Mouse (Mus musculus): ENCODE measurements around the gene Sh2d7. TPM values are rescaled to one million over a fixed set of nuclear protein-coding genes. Genes with fewer than 3 reads are reported as not detected.

Sh2d7 gene
- not detected in 2 replicates for polyA plus RNA-seq (2012; ENCODE audit: insufficient read depth, low replicate concordance)

- Histone ChIP-seq H3K4me3 (replicated peaks) (no peak within 1 kb of the TSS), H3K27me3 (replicated peaks) (peaks cover 44% of the 10 kb centered on the region), H3K36me3 (replicated peaks; ENCODE audit: low read length) (no peaks in the 10 kb centered on the region), H3K4me1 (no peaks in the 10 kb centered on the region), H3K9me3 (no peaks in the 10 kb centered on the region)
- no peak for TF ChIP-seq FLI1 (IDR thresholded peaks at IDR 0.05; ENCODE audit: low read length)
- TF ChIP-seq GATA1 (IDR thresholded peaks at IDR 0.05; ENCODE audit: borderline replicate concordance, low read length), result no peak
Observed at GRCm38 (mm10) chr9:54538684-54539083, at the start of gene Sh2d7. Sh2d7 (plus strand) TSS chr9:54538984.

GRCm38 (mm10) chr9:54489599-54489998 lies 49.2 kb upstream of the Sh2d7 start:
- no peak for TF ChIP-seq GATA1 (IDR thresholded peaks at IDR 0.05; ENCODE audit: borderline replicate concordance, low read length)
- TF ChIP-seq FLI1 (IDR thresholded peaks at IDR 0.05; ENCODE audit: low read length), result no peak
- Histone ChIP-seq H3K4me3 (replicated peaks) (no peak overlapping the region), H3K36me3 (replicated peaks; ENCODE audit: low read length) (peaks cover 4% of the 10 kb centered on the region), H3K4me1 (peaks cover 10% of the 10 kb centered on the region), H3K27me3 (replicated peaks) (no peaks in the 10 kb centered on the region), H3K9me3 (no peaks in the 10 kb centered on the region)

- no peaks in the 10 kb centered on the region for H3K27me3 ChIP-seq (replicated peaks)
- no peak for TF ChIP-seq FLI1 (IDR thresholded peaks at IDR 0.05; ENCODE audit: low read length)
- no peak for TF ChIP-seq GATA1 (IDR thresholded peaks at IDR 0.05; ENCODE audit: borderline replicate concordance, low read length)
- peaks cover 19% of the 10 kb centered on the region for H3K4me1 ChIP-seq
- peaks cover 4% of the 10 kb centered on the region for H3K36me3 ChIP-seq (replicated peaks; ENCODE audit: low read length)
- no peak overlapping the region for H3K4me3 ChIP-seq (replicated peaks)
- no peaks in the 10 kb centered on the region for H3K9me3 ChIP-seq
Observed at GRCm38 (mm10) chr9:54490431-54490830, 48.4 kb upstream of the Sh2d7 start.

GRCm38 (mm10) chr9:54499291-54499690 lies 39.5 kb upstream of the Sh2d7 start:
- no peaks in the 10 kb centered on the region for H3K36me3 ChIP-seq (replicated peaks; ENCODE audit: low read length)
- no peaks in the 10 kb centered on the region for H3K9me3 ChIP-seq
- no peak for TF ChIP-seq GATA1 (IDR thresholded peaks at IDR 0.05; ENCODE audit: borderline replicate concordance, low read length)
- no peak for TF ChIP-seq FLI1 (IDR thresholded peaks at IDR 0.05; ENCODE audit: low read length)
- peaks cover 20% of the 10 kb centered on the region for H3K27me3 ChIP-seq (replicated peaks)
- H3K4me1 ChIP-seq, result peaks cover 34% of the 10 kb centered on the region
- H3K4me3 ChIP-seq (replicated peaks), result no peak overlapping the region

- Histone ChIP-seq H3K36me3 (replicated peaks; ENCODE audit: low read length) (no peaks in the 10 kb centered on the region), H3K4me3 (replicated peaks) (peak overlapping the region; percentile 64), H3K9me3 (no peaks in the 10 kb centered on the region), H3K4me1 (peaks cover 32% of the 10 kb centered on the region), H3K27me3 (replicated peaks) (peaks cover 22% of the 10 kb centered on the region)
- TF ChIP-seq FLI1 (IDR thresholded peaks at IDR 0.05; ENCODE audit: low read length) (no peak), GATA1 (IDR thresholded peaks at IDR 0.05; ENCODE audit: borderline replicate concordance, low read length) (no peak)
Observed at GRCm38 (mm10) chr9:54499791-54500190, 39.0 kb upstream of the Sh2d7 start.

- peaks cover 27% of the 10 kb centered on the region for H3K27me3 ChIP-seq (replicated peaks)
- no peaks in the 10 kb centered on the region for H3K36me3 ChIP-seq (replicated peaks; ENCODE audit: low read length)
- TF ChIP-seq FLI1 (IDR thresholded peaks at IDR 0.05; ENCODE audit: low read length), result no peak
- TF ChIP-seq GATA1 (IDR thresholded peaks at IDR 0.05; ENCODE audit: borderline replicate concordance, low read length), result no peak
- peaks cover 24% of the 10 kb centered on the region for H3K4me1 ChIP-seq
- no peaks in the 10 kb centered on the region for H3K9me3 ChIP-seq
- H3K4me3 ChIP-seq (replicated peaks), result peak overlapping the region; percentile 98
Observed at GRCm38 (mm10) chr9:54500832-54501452, 37.8 kb upstream of the Sh2d7 start.

GRCm38 (mm10) chr9:54501453-54502110 lies 37.2 kb upstream of the Sh2d7 start, which contains the start of gene Dmxl2:
Dmxl2 (minus strand) TSS chr9:54501626.
- H3K36me3 ChIP-seq (replicated peaks; ENCODE audit: low read length), result no peaks in the 10 kb centered on the region
- no peak for TF ChIP-seq FLI1 (IDR thresholded peaks at IDR 0.05; ENCODE audit: low read length)
- TF ChIP-seq GATA1 (IDR thresholded peaks at IDR 0.05; ENCODE audit: borderline replicate concordance, low read length), result no peak
- H3K9me3 ChIP-seq, result no peaks in the 10 kb centered on the region
- H3K27me3 ChIP-seq (replicated peaks), result peaks cover 29% of the 10 kb centered on the region
- H3K4me3 ChIP-seq (replicated peaks), result peak within 1 kb of the TSS; percentile 98
- peaks cover 24% of the 10 kb centered on the region for H3K4me1 ChIP-seq

GRCm38 (mm10) chr9:54502111-54502495 lies 36.7 kb upstream of the Sh2d7 start:
- H3K27me3 ChIP-seq (replicated peaks), result peaks cover 29% of the 10 kb centered on the region
- peak overlapping the region; percentile 98 for H3K4me3 ChIP-seq (replicated peaks)
- H3K9me3 ChIP-seq, result no peaks in the 10 kb centered on the region
- H3K36me3 ChIP-seq (replicated peaks; ENCODE audit: low read length), result no peaks in the 10 kb centered on the region
- TF ChIP-seq FLI1 (IDR thresholded peaks at IDR 0.05; ENCODE audit: low read length) (no peak), GATA1 (IDR thresholded peaks at IDR 0.05; ENCODE audit: borderline replicate concordance, low read length) (no peak)
- H3K4me1 ChIP-seq, result peaks cover 24% of the 10 kb centered on the region

GRCm38 (mm10) chr9:54502873-54503272 lies 35.9 kb upstream of the Sh2d7 start:
- TF ChIP-seq GATA1 (IDR thresholded peaks at IDR 0.05; ENCODE audit: borderline replicate concordance, low read length) (no peak), FLI1 (IDR thresholded peaks at IDR 0.05; ENCODE audit: low read length) (no peak)
- Histone ChIP-seq H3K27me3 (replicated peaks) (peaks cover 29% of the 10 kb centered on the region), H3K4me1 (peaks cover 21% of the 10 kb centered on the region), H3K9me3 (no peaks in the 10 kb centered on the region), H3K4me3 (replicated peaks) (no peak overlapping the region), H3K36me3 (replicated peaks; ENCODE audit: low read length) (no peaks in the 10 kb centered on the region)

GRCm38 (mm10) chr9:54515991-54516390 lies 22.8 kb upstream of the Sh2d7 start:
- Histone ChIP-seq H3K4me3 (replicated peaks) (no peak overlapping the region), H3K9me3 (no peaks in the 10 kb centered on the region), H3K27me3 (replicated peaks) (peaks cover 2% of the 10 kb centered on the region), H3K4me1 (no peaks in the 10 kb centered on the region), H3K36me3 (replicated peaks; ENCODE audit: low read length) (no peaks in the 10 kb centered on the region)
- TF ChIP-seq FLI1 (IDR thresholded peaks at IDR 0.05; ENCODE audit: low read length) (no peak), GATA1 (IDR thresholded peaks at IDR 0.05; ENCODE audit: borderline replicate concordance, low read length) (no peak)
